Mouse (Mus musculus) liver, embryonic 11.5 days (tissue): ENCODE measurements around the gene Laptm5. TPM values are rescaled to one million over a fixed set of nuclear protein-coding genes. Genes with fewer than 3 reads are reported as not detected.

Source experiments
- ATAC-seq: fragments of 200-750 bp; cut with Nextera tagmentation; replicated peaks from 2 replicates; pipeline ENCODE4 v1.8.0; 2017; ENCODE audit warnings: moderate number of reproducible peaks, mild to moderate bottlenecking, moderate TSS enrichment, moderate library complexity; ENCODE audit not compliant: low FRiP score
- DNase-seq: peaks from one replicate; pipeline ENCODE4 v3.0.0-alpha.2; 2017; ENCODE audit warnings: low spot score
- H3K27ac ChIP-seq: fragments of 300-500 bp; sonication (generic); 2 replicates; pipeline ENCODE4 v1.5.1; 2014; ENCODE audit warnings: mild to moderate bottlenecking, low read depth, low read length, control low read depth
- H3K27me3 ChIP-seq: fragments of 300-500 bp; sonication (generic); replicated peaks from 2 replicates; pipeline ENCODE4 v1.6.1; 2014; ENCODE audit warnings: low read length, mixed read lengths; ENCODE audit not compliant: control insufficient read depth, insufficient read depth
- H3K36me3 ChIP-seq: fragments of 300-500 bp; sonication (generic); 2 replicates; pipeline ENCODE4 v1.6.1; 2014; ENCODE audit warnings: mild to moderate bottlenecking, low read length, moderate library complexity, mixed read lengths; ENCODE audit not compliant: control insufficient read depth, insufficient read depth
- H3K4me1 ChIP-seq: fragments of 300-500 bp; sonication (generic); replicated peaks from 2 replicates; pipeline ENCODE4 v1.6.1; 2014; ENCODE audit warnings: low read length, mixed read lengths; ENCODE audit not compliant: control insufficient read depth, insufficient read depth
- H3K4me2 ChIP-seq: fragments of 300-500 bp; sonication (generic); 2 replicates; pipeline ENCODE4 v1.6.1; 2014; ENCODE audit warnings: mild to moderate bottlenecking, control low read depth, moderate library complexity
- H3K4me3 ChIP-seq: fragments of 300-500 bp; sonication (generic); 2 replicates; pipeline ENCODE4 v1.5.1; 2014; ENCODE audit warnings: low read depth, low read length, control low read depth
- H3K9ac ChIP-seq: fragments of 300-500 bp; sonication (generic); 2 replicates; pipeline ENCODE4 v1.6.1; 2014; ENCODE audit warnings: low read depth, low read length, control low read depth
- H3K9me3 ChIP-seq: fragments of 300-500 bp; sonication (generic); 2 replicates; pipeline ENCODE4 v1.6.1; 2016; ENCODE audit warnings: low read length, inconsistent platforms, mixed read lengths; ENCODE audit not compliant: control insufficient read depth
- WGBS: fragments of 180-500 bp; shearing (Covaris S2); extraction: QIAGEN DNeasy Blood & Tissue Kit; methylation state at CpG from one replicate; pipeline ENCODE4 v1.1.7; 2014; 5-methylcytosine and 5-hydroxymethylcytosine counted together
- polyA plus RNA-seq: library from polyadenylated mRNA; unstranded; fragments of >200 nt; fragmentation: Nextera tagmentation; extraction: Ambion mirVana; gene quantifications from 2 replicates; pipeline ENCODE4 v1.2.1, GENCODE M21; 2014

Gene Laptm5
- polyA plus RNA-seq, 1 experiment from 2014 or later, result 93.3 TPM

DNA sequence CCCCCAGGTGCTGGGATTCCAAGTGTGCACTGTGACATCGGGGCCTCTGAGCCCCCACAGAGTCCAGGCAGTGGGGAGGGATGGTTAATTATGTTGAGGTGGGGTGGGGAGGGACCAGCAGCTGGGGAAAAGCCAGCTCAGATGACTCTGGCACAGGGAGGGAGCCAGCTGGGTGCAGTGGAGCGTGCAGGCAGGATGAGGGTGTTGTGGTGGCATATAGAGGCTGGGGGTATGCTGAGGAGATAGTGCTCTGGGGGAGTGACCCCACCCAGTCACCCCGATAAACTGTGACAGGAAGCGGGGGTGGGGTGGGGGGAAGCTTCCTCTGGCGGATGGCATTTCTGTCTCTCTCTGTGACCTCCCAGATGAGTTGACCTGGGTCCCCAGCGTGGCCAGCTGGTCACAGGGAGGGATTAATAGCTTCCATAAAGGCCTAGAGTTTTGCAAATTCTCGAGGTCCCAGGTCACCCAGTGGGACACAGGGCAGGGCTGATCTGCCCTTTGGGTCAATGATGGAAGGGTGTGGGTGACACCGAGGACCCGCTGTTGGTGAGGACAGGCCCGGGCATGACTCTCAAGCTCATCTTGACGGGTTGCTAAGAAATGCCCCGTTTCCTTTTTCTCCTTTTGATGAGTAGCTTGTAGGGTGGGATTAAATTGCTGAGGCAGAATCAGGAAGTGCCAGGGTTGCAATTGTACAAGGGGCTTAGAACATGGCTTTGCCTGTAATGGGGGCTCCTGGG lies 8.2 kb downstream of the Laptm5 start:
- peak overlapping the region; percentile 21; the same call in 1 of the 2 replicates for H3K4me2 ChIP-seq
- H3K4me1 ChIP-seq, result peaks cover 29% of the 10 kb centered on the region
- WGBS, result 39% methylated on average over 12 of the region's 12 CpGs
- ATAC-seq (peak; percentile 53), DNase-seq (no peak)
- H3K9ac ChIP-seq, result no peak overlapping the region
- no peaks in the 10 kb centered on the region for H3K27me3 ChIP-seq
- no peak overlapping the region for H3K4me3 ChIP-seq
- no peaks in the 10 kb centered on the region for H3K9me3 ChIP-seq
- H3K36me3 ChIP-seq, result no peaks in the 10 kb centered on the region
- H3K27ac ChIP-seq, result peak overlapping the region; percentile 25; the same call in 1 of the 2 replicates

DNA sequence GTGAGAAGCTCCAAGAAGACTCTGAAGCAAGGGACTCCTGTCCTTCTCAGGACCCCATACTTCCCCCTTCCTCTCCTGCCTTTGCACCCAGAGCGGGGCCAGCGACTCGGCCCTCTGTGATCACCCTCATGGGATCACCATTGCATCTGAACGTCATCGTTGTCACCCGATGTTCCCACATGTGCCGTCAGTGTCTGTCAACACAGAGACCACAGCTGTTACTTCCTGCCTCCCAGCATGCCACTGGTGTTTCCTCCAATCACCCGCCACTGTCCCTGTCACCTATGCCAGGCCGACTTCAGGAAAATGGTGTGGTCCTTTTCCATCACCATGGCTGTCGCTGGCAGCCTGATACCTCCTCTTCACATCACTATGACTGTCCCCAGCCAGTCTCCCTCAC lies 9.1 kb downstream of the Laptm5 start:
- 68% methylated on average over 10 of the region's 10 CpGs for WGBS
- Histone ChIP-seq H3K4me3 (no peak overlapping the region), H3K27me3 (no peaks in the 10 kb centered on the region), H3K27ac (no peak overlapping the region), H3K9me3 (no peaks in the 10 kb centered on the region), H3K36me3 (no peaks in the 10 kb centered on the region), H3K4me1 (peaks cover 29% of the 10 kb centered on the region), H3K4me2 (no peak overlapping the region), H3K9ac (no peak overlapping the region)
- DNase-seq, result no peak
- no peak for ATAC-seq

DNA sequence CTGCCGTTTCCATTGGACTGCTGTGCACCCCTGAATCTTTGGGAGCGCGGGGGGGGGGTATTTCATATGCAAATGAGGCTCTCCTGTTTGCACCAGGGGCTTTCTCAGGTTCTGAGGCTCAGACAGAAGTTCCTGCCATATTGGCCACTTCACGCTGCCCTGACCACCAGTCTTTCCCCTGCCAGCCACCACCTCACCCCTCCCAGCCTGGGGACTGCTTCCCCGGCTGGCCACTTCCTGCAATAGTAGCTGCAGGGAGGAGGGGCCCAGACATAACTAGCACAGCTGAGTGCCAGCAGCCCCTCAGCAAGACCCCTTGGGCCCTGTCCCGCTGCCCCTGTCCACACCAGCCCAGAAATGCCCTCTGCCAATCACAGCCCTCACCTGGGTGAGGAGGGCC lies 13.3 kb downstream of the Laptm5 start:
- ATAC-seq (no peak), DNase-seq (no peak)
- WGBS, result 66% methylated on average over 6 of the region's 6 CpGs

GRCm38 (mm10) chr4:130927821-130928220 lies 14.9 kb downstream of the Laptm5 start:
- no peak for ATAC-seq
- no peaks in the 10 kb centered on the region for H3K36me3 ChIP-seq
- no peaks in the 10 kb centered on the region for H3K4me1 ChIP-seq
- H3K27me3 ChIP-seq, result no peaks in the 10 kb centered on the region
- no peaks in the 10 kb centered on the region for H3K9me3 ChIP-seq
- no peak for DNase-seq
- 89% methylated on average over 12 of the region's 12 CpGs for WGBS
- H3K4me3 ChIP-seq, result no peak overlapping the region
- no peak overlapping the region for H3K27ac ChIP-seq
- H3K9ac ChIP-seq, result no peak overlapping the region
- H3K4me2 ChIP-seq, result no peak overlapping the region

More for the DNA sequence above, 13.3 kb downstream of the Laptm5 start:
- Histone ChIP-seq H3K4me3 (no peak overlapping the region), H3K9ac (no peak overlapping the region), H3K27me3 (no peaks in the 10 kb centered on the region), H3K36me3 (no peaks in the 10 kb centered on the region), H3K9me3 (no peaks in the 10 kb centered on the region), H3K27ac (no peak overlapping the region), H3K4me2 (no peak overlapping the region), H3K4me1 (peaks cover under 1% of the 10 kb centered on the region; the same call in 1 of the 2 replicates)

- H3K9me3 ChIP-seq, result no peaks in the 10 kb centered on the region
- H3K9ac ChIP-seq, result no peak overlapping the region
- WGBS, result 55% methylated on average over 14 of the region's 14 CpGs
- peaks cover 5% of the 10 kb centered on the region; the same call in 1 of the 2 replicates for H3K4me1 ChIP-seq
- H3K27me3 ChIP-seq, result 0 out of 2 replicates have a peak, but pooled peaks cover 4% of the 10 kb centered on the region
- no peaks in the 10 kb centered on the region for H3K36me3 ChIP-seq
- no peak overlapping the region for H3K4me3 ChIP-seq
- no peak overlapping the region for H3K27ac ChIP-seq
- DNase-seq (no peak), ATAC-seq (no peak)
- no peak overlapping the region for H3K4me2 ChIP-seq
These were observed 29.7 kb downstream of the Laptm5 start for GRCm38 (mm10) chr4:130942644-130943043.

- Histone ChIP-seq H3K36me3 (no peaks in the 10 kb centered on the region), H3K4me2 (no peak within 1 kb of the TSS), H3K27ac (no peak within 1 kb of the TSS), H3K9me3 (no peaks in the 10 kb centered on the region), H3K9ac (no peak within 1 kb of the TSS), H3K27me3 (0 out of 2 replicates have a peak, but pooled peaks cover 4% of the 10 kb centered on the region), H3K4me1 (peaks cover 5% of the 10 kb centered on the region; the same call in 1 of the 2 replicates), H3K4me3 (no peak within 1 kb of the TSS)
- ATAC-seq, result no peak
- 12% methylated on average over 6 of the region's 6 CpGs for WGBS
- no peak for DNase-seq
These were observed 31.2 kb downstream of the Laptm5 start, which contains the start of gene Matn1 for GRCm38 (mm10) chr4:130944112-130944511. Matn1 (plus strand) TSS chr4:130944385.

GRCm38 (mm10) chr4:130944779-130945178 lies 31.9 kb downstream of the Laptm5 start:
- WGBS, result 51% methylated on average over 7 of the region's 7 CpGs

DNA sequence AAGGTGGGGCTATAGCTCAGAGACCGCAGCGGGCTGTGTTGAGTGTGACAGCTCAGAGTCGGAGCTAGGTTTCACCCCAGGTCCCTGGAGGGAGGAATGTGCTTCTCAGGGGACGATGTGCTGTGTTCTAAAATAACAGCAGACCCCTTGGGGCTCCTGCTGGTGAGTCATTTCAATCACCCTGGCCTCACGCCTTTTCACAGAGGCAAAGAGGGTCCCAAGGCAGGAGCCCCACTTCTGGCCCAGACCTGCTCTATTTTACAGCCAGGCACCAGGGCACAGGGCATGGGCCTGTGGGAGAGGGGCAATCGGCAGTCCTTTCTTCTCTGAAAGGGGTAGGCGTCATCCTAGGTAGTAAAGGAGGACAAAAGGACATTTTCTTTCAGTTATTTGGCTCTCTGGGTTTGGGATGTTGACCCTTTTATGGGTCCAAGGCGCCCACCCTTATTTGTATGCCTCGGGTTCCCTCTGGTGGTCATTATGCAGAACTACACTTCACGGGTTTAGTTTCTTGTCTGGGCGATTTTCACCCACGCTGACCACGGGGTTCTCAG lies 34.2 kb downstream of the Laptm5 start:
- H3K27ac ChIP-seq, result no peak overlapping the region
- DNase-seq (no peak), ATAC-seq (0 out of 2 replicates have a peak, but pooled peaks have one; percentile 4)
- H3K27me3 ChIP-seq, result 0 out of 2 replicates have a peak, but pooled peaks cover 4% of the 10 kb centered on the region
- WGBS, result 25% methylated on average over 13 of the region's 13 CpGs
- no peaks in the 10 kb centered on the region for H3K36me3 ChIP-seq
- H3K4me1 ChIP-seq, result peaks cover 5% of the 10 kb centered on the region; the same call in 1 of the 2 replicates
- no peak overlapping the region for H3K4me2 ChIP-seq
- H3K9me3 ChIP-seq, result no peaks in the 10 kb centered on the region
- no peak overlapping the region for H3K9ac ChIP-seq
- H3K4me3 ChIP-seq, result no peak overlapping the region

More at GRCm38 (mm10) chr4:130944779-130945178, 31.9 kb downstream of the Laptm5 start:
- H3K27ac ChIP-seq, result no peak overlapping the region
- ATAC-seq, result no peak
- H3K36me3 ChIP-seq, result no peaks in the 10 kb centered on the region
- H3K4me1 ChIP-seq, result peaks cover 5% of the 10 kb centered on the region; the same call in 1 of the 2 replicates
- no peak overlapping the region for H3K4me2 ChIP-seq
- 0 out of 2 replicates have a peak, but pooled peaks cover 4% of the 10 kb centered on the region for H3K27me3 ChIP-seq
- H3K4me3 ChIP-seq, result no peak overlapping the region
- H3K9me3 ChIP-seq, result no peaks in the 10 kb centered on the region
- no peak overlapping the region for H3K9ac ChIP-seq
- no peak for DNase-seq
